In genomic region chr5:116446552-116446951, GRCm38 (mm10) we compare ENCODE assay signal across 13 mouse cellular contexts. TPM values are rescaled to one million over a fixed set of nuclear protein-coding genes. Genes with fewer than 3 reads are reported as not detected.
DNase-seq lines count a peak whose midpoint lies in the region; ATAC-seq and TF ChIP-seq lines count a peak whose summit lies in the region.
"Had no signal": no experiment of that assay in that cellular context is flagged by ENCODE, and none has a peak within 500 bp of the region (broad histone marks: within the 10 kb centered on the region; RNA-seq: fewer than 3 reads in every experiment).

No protein-coding gene starts in this region.

- H3K9me3 ChIP-seq in liver, embryonic 14.5 days (ENCODE audit: control insufficient read depth, low read length) = no peaks in the 10 kb centered on the region
- H3K9me3 ChIP-seq: limb, embryonic 10.5 days; midbrain, embryonic 12.5 days; stomach, embryonic 15.5 days had no signal

- no peak for ATAC-seq in liver, embryonic 14.5 days (ENCODE audit: insufficient read depth)
- ATAC-seq in megakaryocyte, adult 5-6 weeks (ENCODE audit: poor library complexity, severe bottlenecking) = no peak
- ATAC-seq in erythroblast, adult 5-6 weeks (replicated peaks; ENCODE audit: low FRiP score, poor library complexity, severe bottlenecking) = no peak

- peak overlapping the region; percentile 0; the same call in 1 of the 2 replicates for H3K4me2 ChIP-seq in liver, embryonic 14.5 days (ENCODE audit: low read depth)
- H3K4me2 ChIP-seq: midbrain, embryonic 12.5 days; stomach, embryonic 15.5 days had no signal

- intact Hi-C loops in left cerebral cortex, postnatal 4 days (cut with DNase I) = no loop called here

- peak; percentile 36 to 65 for DNase-seq in frontal cortex, postnatal 36 days (ENCODE audit: low spot score in 2 of 2)
- DNase-seq in frontal cortex, postnatal 25 days (ENCODE audit: low spot score in 2 of 2) = no peak
- peak; percentile 52 for DNase-seq in left cerebral cortex, adult 11 months (ENCODE audit: low spot score)
- DNase-seq in left cerebral cortex, postnatal 4 days = no peak
- peak; percentile 94 for DNase-seq in NIH3T3 (ENCODE audit: low read depth)
- DNase-seq in liver, embryonic 14.5 days (ENCODE audit: low read depth in 3 of 3, low spot score in 3 of 3) = no peak
- DNase-seq: cerebellum, adult 11-12 months; kidney, adult 11 months had no signal

- TF ChIP-seq EP300 in liver, embryonic 14.5 days (IDR thresholded peaks at IDR 0.05; ENCODE audit: low read depth) = no peak

- no peak for TF ChIP-seq CTCF in liver, embryonic 14.5 days (IDR thresholded peaks at IDR 0.05; ENCODE audit: low read depth)

- 33% methylated on average over 23 of the region's 23 CpGs for WGBS in liver, embryonic 14.5 days (ENCODE audit: insufficient replicate concordance)

- no peak overlapping the region for H3K9ac ChIP-seq in liver, embryonic 14.5 days (replicated peaks)
- H3K9ac ChIP-seq: midbrain, embryonic 12.5 days; stomach, embryonic 15.5 days had no signal

- peaks cover 0 to 4% of the 10 kb centered on the region in 2 experiments; a peak in 1 of 4 replicates for H3K4me1 ChIP-seq in liver, embryonic 14.5 days (replicated peaks; ENCODE audit: control insufficient read depth in 2 of 2, insufficient read depth in 2 of 2, low read length in 1 of 2)

- no peak overlapping the region for H3K27ac ChIP-seq in liver, embryonic 14.5 days
- H3K27ac ChIP-seq: limb, embryonic 10.5 days; midbrain, embryonic 12.5 days; stomach, embryonic 15.5 days had no signal

- H3K4me3 ChIP-seq in liver, embryonic 14.5 days (ENCODE audit: insufficient read depth in 1 of 2, low read depth in 2 of 2, low read length in 2 of 2) = no peak overlapping the region
- H3K4me3 ChIP-seq: limb, embryonic 10.5 days; midbrain, embryonic 12.5 days; stomach, embryonic 15.5 days had no signal

- H3K36me3 ChIP-seq in liver, embryonic 14.5 days (replicated peaks; ENCODE audit: control insufficient read depth, insufficient read depth, low read depth) = no peaks in the 10 kb centered on the region
- H3K36me3 ChIP-seq: limb, embryonic 10.5 days; stomach, embryonic 15.5 days had no signal

- no peaks in the 10 kb centered on the region for H3K27me3 ChIP-seq in liver, embryonic 14.5 days (ENCODE audit: control insufficient read depth, insufficient read depth, low read length)

RNA-seq across cellular contexts. Expression of gene Hspb8, which starts 23.9 kb away (rescaled TPM):
- 1 to 10 TPM; 4.0 to 5.6 TPM for total RNA-seq in left cerebral cortex, postnatal 4 days (2021)
- 2.1 and 2.3 TPM in 2 replicates for polyA plus RNA-seq in liver, embryonic 14.5 days (2012; rRNA removed)
- 1.1 and 2.5 TPM in 2 replicates for polyA plus RNA-seq in liver, embryonic 14.5 days (2014; fragmentation: Nextera tagmentation; extraction: Ambion mirVana)
- not detected in 2 replicates for total RNA-seq in megakaryocyte, adult 5-6 weeks (2015)
- not detected in 2 replicates for total RNA-seq in megakaryocyte, adult 5-6 weeks (2017)
- not detected in 2 replicates for total RNA-seq in erythroblast, adult 5-6 weeks (2015; ENCODE audit: low replicate concordance)
- not detected in 2 replicates for total RNA-seq in erythroblast, adult 5-6 weeks (2017; ENCODE audit: low replicate concordance)

Comparison
In these comparisons a context has a peak if more than half of its experiments do, and no peak if none do; other contexts are left out.
1. DNase-seq: peak in frontal cortex, postnatal 36 days (2 of 2), left cerebral cortex, adult 11 months (single experiment) and NIH3T3 (single experiment); none in frontal cortex, postnatal 25 days (0 of 2), left cerebral cortex, postnatal 4 days (single experiment) and liver, embryonic 14.5 days (0 of 3).
2. RNA of gene Hspb8, which starts 23.9 kb away (total RNA-seq): 4.0 to 5.6 TPM in left cerebral cortex, postnatal 4 days; not detected in megakaryocyte, adult 5-6 weeks and not detected in erythroblast, adult 5-6 weeks; every median in the first group is over 4 times any median in the second.